Mouse (Mus musculus) forebrain, postnatal 0 days (tissue): ENCODE data around the gene Cactin. TPM values are rescaled to one million over a fixed set of nuclear protein-coding genes. Genes with fewer than 3 reads are reported as not detected.

Source experiments
- ATAC-seq: fragments of 200-750 bp; cut with Nextera tagmentation; 2 replicates; pipeline ENCODE4 v1.8.0; 2017; ENCODE audit warnings: mild to moderate bottlenecking, moderate library complexity
- DNase-seq: peaks from one replicate; pipeline ENCODE4 v3.0.0-alpha.2; 2015
- H3K27ac ChIP-seq: fragments of 300-500 bp; sonication (generic); 2 replicates; pipeline ENCODE4 v1.5.1; 2014; ENCODE audit warnings: low read depth, mild to moderate bottlenecking, antibody characterized with exemption, low read length, moderate library complexity, mixed read lengths
- H3K27me3 ChIP-seq: fragments of 300-500 bp; sonication (generic); 2 replicates; pipeline ENCODE4 v1.6.1; 2014; ENCODE audit warnings: mild to moderate bottlenecking, low read length, mixed read lengths; ENCODE audit not compliant: insufficient read depth
- H3K36me3 ChIP-seq: fragments of 300-500 bp; sonication (generic); 2 replicates; pipeline ENCODE4 v1.6.1; 2014; ENCODE audit warnings: mild to moderate bottlenecking, moderate library complexity; ENCODE audit not compliant: insufficient read depth
- H3K4me1 ChIP-seq: fragments of 300-500 bp; sonication (generic); 2 replicates; pipeline ENCODE4 v1.6.1; 2014; ENCODE audit warnings: antibody characterized with exemption; ENCODE audit not compliant: insufficient read depth
- H3K4me2 ChIP-seq: fragments of 300-500 bp; sonication (generic); 2 replicates; pipeline ENCODE4 v1.6.1; 2014; ENCODE audit warnings: low read depth, mild to moderate bottlenecking, moderate library complexity
- H3K4me3 ChIP-seq: fragments of 300-500 bp; sonication (generic); 2 replicates; pipeline ENCODE4 v1.5.1; 2014; ENCODE audit warnings: low read depth, low read length, mixed read lengths
- H3K9ac ChIP-seq: fragments of 300-500 bp; sonication (generic); 2 replicates; pipeline ENCODE4 v1.6.1; 2014; ENCODE audit warnings: mild to moderate bottlenecking
- H3K9me3 ChIP-seq: fragments of 300-500 bp; sonication (generic); 2 replicates; pipeline ENCODE4 v1.6.1; 2016; ENCODE audit warnings: low read length
- CTCF ChIP-seq: sonication (generic); IDR thresholded peaks from 2 replicates; pipeline ENCODE4 v1.5.1; 2016; ENCODE audit warnings: antibody characterized with exemption, control low read depth, low read depth
- WGBS: fragments of 180-500 bp; shearing (Covaris S2); extraction: QIAGEN DNeasy Blood & Tissue Kit; methylation state at CpG from one replicate; pipeline ENCODE4 v1.1.7; 2014; 5-methylcytosine and 5-hydroxymethylcytosine counted together
- polyA plus RNA-seq: library from polyadenylated mRNA; unstranded; fragments of >200 nt; fragmentation: Nextera tagmentation; extraction: Ambion mirVana; gene quantifications from 2 replicates; pipeline ENCODE4 v1.2.1, GENCODE M21; 2015
- total RNA-seq: library from RNA; depleted of rRNA; stranded (reverse); fragments of >200 nt; gene quantifications from 2 replicates; pipeline ENCODE4 v1.2.3, GENCODE M21; 2014

Gene Cactin
- total and polyA plus RNA-seq, 2 experiments from 2014 or later: 24.2 to 43.4 TPM

DNA sequence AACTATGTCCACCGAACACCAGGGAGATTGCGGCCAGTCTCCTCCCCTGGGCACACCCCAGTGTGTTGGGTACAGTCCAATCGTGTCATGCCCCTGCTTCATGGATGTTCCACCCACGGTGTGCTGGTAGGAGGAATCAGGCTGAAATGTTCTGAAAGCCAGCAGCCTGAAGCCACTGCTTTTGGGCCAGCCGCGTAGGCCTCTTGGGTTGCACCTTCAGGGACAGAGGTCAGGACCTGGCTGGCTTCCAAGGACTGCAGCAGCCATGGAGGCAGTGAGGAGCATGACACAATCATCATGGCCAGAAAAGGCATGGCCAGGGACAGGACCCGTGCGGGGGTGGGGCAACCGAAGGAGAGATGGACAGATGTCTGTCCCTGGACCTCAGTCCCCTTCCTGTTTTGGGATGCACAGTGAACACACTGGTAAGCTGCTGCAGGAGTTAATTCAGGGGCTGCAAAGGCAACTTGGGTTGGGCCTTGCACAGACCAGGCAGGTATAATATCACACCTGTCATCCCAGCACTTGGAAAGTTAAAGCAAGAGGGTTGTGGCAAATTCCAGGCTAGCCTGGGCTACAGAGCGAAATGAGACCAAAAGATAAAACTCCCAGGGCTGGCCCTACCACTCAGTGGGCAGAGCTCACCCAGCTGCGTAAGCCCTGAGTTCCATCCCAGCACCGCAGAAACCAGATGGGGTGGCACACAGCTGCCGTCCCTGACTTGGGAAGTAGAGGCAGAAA lies 2.1 kb upstream of the Cactin start:
- Histone ChIP-seq H3K9me3 (no peaks in the 10 kb centered on the region), H3K4me3 (no peak overlapping the region), H3K27ac (peak overlapping the region; percentile 96; the same call in 1 of the 2 replicates), H3K4me2 (no peak overlapping the region), H3K4me1 (0 out of 2 replicates have a peak, but pooled peaks cover 5% of the 10 kb centered on the region), H3K36me3 (peaks cover 66% of the 10 kb centered on the region), H3K27me3 (no peaks in the 10 kb centered on the region), H3K9ac (no peak overlapping the region)
- no peak for TF ChIP-seq CTCF
- no peak for ATAC-seq
- 93% methylated on average over 13 of the region's 13 CpGs for WGBS
- no peak for DNase-seq

DNA sequence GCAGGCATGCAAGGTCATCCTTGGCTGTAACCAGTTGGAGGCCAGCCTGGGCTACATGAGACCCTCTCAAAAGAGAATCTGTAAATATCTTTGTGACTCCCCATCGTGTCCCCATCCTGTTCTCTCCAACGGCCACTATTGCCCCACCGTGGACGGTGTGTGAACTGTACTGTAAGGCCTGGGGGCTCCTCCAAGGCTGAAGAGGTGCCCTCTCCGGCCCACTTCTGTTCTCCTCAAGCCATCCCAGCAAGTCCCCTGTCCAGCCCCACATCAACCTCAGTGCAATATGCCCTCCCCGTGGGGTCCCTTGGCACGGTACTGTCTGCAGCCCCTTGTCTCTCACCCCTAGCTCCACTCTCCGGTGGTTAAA lies 1.6 kb upstream of the Cactin start:
- WGBS: 37% methylated on average over 8 of the region's 8 CpGs
- Histone ChIP-seq H3K4me1 (0 out of 2 replicates have a peak, but pooled peaks cover 5% of the 10 kb centered on the region), H3K9me3 (no peaks in the 10 kb centered on the region), H3K27me3 (no peaks in the 10 kb centered on the region), H3K9ac (no peak overlapping the region), H3K4me2 (peak overlapping the region; percentile 88), H3K27ac (peak overlapping the region; percentile 96), H3K4me3 (peak overlapping the region; percentile 82; the same call in 1 of the 2 replicates), H3K36me3 (peaks cover 66% of the 10 kb centered on the region)
- TF ChIP-seq CTCF: peak; percentile 45
- no peak for ATAC-seq
- DNase-seq: no peak

DNA sequence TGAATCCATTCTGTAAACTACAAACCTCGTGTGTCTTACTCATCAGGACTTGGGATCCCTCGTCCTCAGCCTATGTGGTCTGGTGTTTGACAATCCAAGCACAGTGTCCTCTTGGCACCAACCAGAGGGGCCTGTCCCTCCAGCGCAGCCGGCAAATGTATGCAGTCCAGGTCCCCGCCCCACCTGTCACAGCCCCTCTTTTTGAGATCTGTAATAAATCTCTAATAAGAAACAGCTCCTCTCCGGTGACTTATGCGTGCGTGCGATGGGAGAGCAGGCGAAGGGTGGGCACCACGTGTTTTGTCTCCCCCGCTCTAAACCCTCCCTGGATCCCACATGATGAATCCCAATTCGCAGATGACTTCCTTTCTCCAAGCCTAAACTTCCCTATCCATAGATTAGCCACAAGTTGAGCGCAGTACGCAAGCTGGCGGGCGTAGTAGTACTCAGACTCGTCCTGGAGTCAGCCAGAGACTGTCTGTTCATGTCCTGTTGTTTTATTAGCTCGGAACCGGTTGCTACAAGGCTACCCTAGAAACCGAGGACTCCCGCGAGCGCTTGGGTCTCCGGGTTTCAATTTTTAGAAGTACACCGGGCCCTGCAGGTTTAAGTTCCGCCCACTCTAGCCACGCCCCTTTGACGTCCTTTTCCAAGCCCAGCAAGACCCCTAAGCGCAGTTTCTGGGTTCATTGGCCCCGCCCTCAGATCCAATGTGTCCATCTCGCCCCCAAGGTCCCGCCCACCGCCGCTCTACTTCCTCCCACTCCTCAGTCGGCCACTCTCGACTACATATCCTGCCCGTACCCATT lies 958 bp upstream of the Cactin start:
- no peak for DNase-seq
- H3K4me3 ChIP-seq: peak overlapping the region; percentile 82
- H3K4me1 ChIP-seq: 0 out of 2 replicates have a peak, but pooled peaks cover 5% of the 10 kb centered on the region
- 3% methylated on average over 38 of the region's 38 CpGs for WGBS
- H3K27ac ChIP-seq: peak overlapping the region; percentile 96
- no peak for TF ChIP-seq CTCF
- peak overlapping the region; percentile 79 for H3K9ac ChIP-seq
- H3K27me3 ChIP-seq: no peaks in the 10 kb centered on the region
- peak overlapping the region; percentile 88 for H3K4me2 ChIP-seq
- no peaks in the 10 kb centered on the region for H3K9me3 ChIP-seq
- ATAC-seq: peak; percentile 24
- H3K36me3 ChIP-seq: peaks cover 66% of the 10 kb centered on the region

DNA sequence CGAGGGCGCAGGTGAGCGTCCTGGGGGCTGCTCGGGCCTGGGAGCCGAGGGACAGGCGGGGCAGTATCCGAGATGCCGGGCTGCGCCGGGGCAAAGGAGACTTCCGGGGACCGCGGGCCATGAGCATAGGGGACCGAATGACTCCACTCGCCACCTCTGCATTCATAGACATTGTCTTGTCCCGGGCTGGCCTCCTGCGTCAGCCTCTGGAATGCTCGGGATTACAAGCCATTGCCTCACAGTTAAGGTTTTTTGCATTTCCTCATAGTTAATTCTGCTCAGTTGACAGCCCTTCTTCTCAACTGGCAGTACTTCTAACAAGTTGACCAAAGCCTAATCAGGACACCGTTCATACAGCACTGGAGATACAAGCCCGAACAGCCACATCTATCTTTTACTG lies 533 bp downstream of the Cactin start:
- Histone ChIP-seq H3K27me3 (no peaks in the 10 kb centered on the region), H3K27ac (peak overlapping the region; percentile 96), H3K36me3 (peaks cover 66% of the 10 kb centered on the region), H3K9me3 (no peaks in the 10 kb centered on the region), H3K4me3 (peak overlapping the region; percentile 82), H3K4me2 (peak overlapping the region; percentile 88), H3K9ac (peak overlapping the region; percentile 79), H3K4me1 (0 out of 2 replicates have a peak, but pooled peaks cover 5% of the 10 kb centered on the region)
- no peak for TF ChIP-seq CTCF
- DNase-seq (no peak), ATAC-seq (no peak)
- 5% methylated on average over 20 of the region's 20 CpGs for WGBS

DNA sequence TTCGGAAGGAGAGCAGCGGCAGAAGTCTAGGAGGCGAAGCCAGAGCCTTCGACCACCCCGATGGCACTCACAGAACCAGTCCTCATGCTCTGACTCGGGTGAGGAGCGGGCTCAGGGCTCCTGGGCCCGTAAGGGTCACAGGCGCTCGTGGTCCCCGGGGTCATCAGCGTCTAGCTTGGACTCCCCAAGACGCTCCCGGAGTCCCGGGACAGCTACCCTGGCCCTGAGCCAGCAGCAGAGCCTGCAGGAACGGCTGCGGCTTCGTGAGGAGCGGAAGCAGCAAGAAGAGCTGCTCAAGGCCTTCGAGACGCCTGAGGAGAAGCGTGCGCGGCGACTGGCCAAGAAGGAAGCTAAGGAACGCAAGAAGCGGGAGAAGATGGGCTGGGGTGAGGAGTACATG lies 1.5 kb downstream of the Cactin start:
- H3K9ac ChIP-seq: no peak overlapping the region
- no peak overlapping the region for H3K27ac ChIP-seq
- no peak overlapping the region for H3K4me2 ChIP-seq
- H3K4me3 ChIP-seq: no peak overlapping the region
- peaks cover 66% of the 10 kb centered on the region for H3K36me3 ChIP-seq
- no peaks in the 10 kb centered on the region for H3K27me3 ChIP-seq
- no peak for ATAC-seq
- no peak for TF ChIP-seq CTCF
- 92% methylated on average over 27 of the region's 27 CpGs for WGBS
- DNase-seq: no peak
- H3K9me3 ChIP-seq: no peaks in the 10 kb centered on the region
- H3K4me1 ChIP-seq: 0 out of 2 replicates have a peak, but pooled peaks cover 5% of the 10 kb centered on the region

DNA sequence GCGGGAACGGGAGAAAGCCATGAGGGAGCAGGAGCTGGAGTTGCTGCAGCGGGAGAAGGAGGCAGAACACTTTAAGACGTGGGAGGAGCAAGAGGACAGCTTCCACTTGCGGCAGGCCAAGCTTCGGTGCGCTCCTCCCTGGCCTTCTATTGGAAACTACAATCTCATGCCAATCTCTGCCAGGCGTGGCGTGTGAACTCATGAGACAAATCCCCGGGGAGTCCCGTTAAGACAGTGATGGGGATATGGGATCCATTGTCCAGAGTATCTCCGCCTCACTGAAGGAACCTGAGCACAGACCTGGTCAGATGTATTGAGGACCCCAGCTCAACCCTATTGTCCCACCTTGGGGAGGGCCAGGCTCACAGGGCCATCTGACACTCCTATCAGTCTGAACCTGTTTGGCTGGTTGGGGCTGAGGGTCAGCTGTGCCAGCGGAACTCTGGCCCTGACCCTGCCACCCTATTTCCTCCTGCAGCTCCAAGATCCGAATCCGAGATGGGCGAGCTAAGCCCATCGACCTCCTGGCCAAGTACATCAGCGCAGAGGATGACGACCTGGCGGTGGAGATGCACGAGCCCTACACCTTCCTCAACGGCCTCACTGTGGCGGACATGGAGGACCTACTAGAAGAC lies 2.4 kb downstream of the Cactin start:
- peaks cover 61% of the 10 kb centered on the region for H3K36me3 ChIP-seq
- no peak overlapping the region for H3K4me3 ChIP-seq
- H3K4me1 ChIP-seq: 0 out of 2 replicates have a peak, but pooled peaks cover 5% of the 10 kb centered on the region
- DNase-seq: no peak
- no peak overlapping the region for H3K4me2 ChIP-seq
- no peak for TF ChIP-seq CTCF
- no peaks in the 10 kb centered on the region for H3K9me3 ChIP-seq
- H3K27me3 ChIP-seq: no peaks in the 10 kb centered on the region
- no peak overlapping the region for H3K9ac ChIP-seq
- H3K27ac ChIP-seq: no peak overlapping the region
- no peak for ATAC-seq
- WGBS: 94% methylated on average over 23 of the region's 23 CpGs
